Mouse (Mus musculus): ENCODE data around the gene Scg5. TPM values are rescaled to one million over a fixed set of nuclear protein-coding genes. Genes with fewer than 3 reads are reported as not detected.

Scg5 gene
- 10 to 100 TPM; 31.9 to 35.1 TPM for total RNA-seq (2021)
- long read RNA-seq, experiment 1, transcript Scg5-201 (6 exons, 1,208 nt): major isoform, 43 of 49 reads
- long read RNA-seq, experiment 1, partial matches to known transcripts: 4 of 49 reads
- long read RNA-seq, experiment 1, other reads (novel, unspliced or antisense): 2 of 49 reads
- long read RNA-seq, experiment 2, transcript Scg5-201 (6 exons, 1,208 nt): major isoform, 21 of 27 reads
- long read RNA-seq, experiment 2, partial matches to known transcripts: 4 of 27 reads
- long read RNA-seq, experiment 2, other reads (novel, unspliced or antisense): 2 of 27 reads

- DNase-seq: peak; percentile 68 to 77
Measured at GRCm38 (mm10) chr2:113828943-113829882, at the start of gene Scg5. Gene Scg5, minus strand, starts transcription at chr2:113829121.

DNA sequence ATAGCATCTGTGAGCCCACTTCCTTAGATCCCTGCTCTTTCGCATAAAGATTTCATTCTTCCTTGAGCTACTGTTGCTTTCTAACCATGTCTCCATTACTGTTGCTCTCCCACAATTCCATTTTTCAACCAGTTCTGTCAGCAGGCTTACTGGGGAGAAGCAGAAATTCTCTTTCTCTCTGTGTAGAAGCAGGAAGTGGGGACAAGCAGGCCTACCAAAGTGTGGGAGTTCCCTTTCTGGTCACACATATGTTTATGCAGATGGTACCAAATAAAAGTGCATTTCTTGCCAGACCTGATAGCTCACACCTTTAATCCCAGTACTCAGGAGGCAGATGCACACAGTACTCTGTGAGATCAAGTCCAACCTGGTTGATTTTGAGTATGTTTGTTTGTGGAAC is 41.2 kb upstream of the Scg5 start:
- no peak for DNase-seq

- no peak for DNase-seq
Measured at GRCm38 (mm10) chr2:113868404-113868803, 39.5 kb upstream of the Scg5 start.

- no peak for DNase-seq
Measured at GRCm38 (mm10) chr2:113866155-113866554, 37.2 kb upstream of the Scg5 start.

DNA sequence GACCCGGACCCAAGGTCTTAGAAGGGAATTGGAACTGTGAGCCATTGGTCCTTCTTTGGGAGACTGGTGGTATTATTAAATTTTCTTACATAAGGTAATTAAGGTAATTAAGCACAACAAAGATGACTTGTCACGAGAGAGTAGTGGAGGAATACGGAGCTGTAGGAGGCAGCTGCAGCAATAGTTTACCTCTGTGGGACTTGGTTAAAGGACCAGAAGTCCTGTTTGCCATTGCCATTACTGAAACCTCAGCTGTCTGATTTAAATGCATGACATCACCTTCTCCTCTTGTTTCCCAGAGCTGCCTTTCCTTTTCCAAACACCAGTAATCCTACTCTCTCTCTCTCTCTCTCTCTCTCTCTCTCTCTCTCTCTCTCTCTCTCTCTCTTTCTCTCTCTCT is 20.2 kb upstream of the Scg5 start:
- DNase-seq: no peak

- peak; percentile 90 for DNase-seq
Measured at GRCm38 (mm10) chr2:113848245-113849121, 19.6 kb upstream of the Scg5 start, which contains the start of gene Arhgap11a. Gene Arhgap11a, minus strand, starts transcription at chr2:113848661.

GRCm38 (mm10) chr2:113847678-113848244 is 18.8 kb upstream of the Scg5 start:
- DNase-seq: peak in 1 of 2 experiments; percentile 10

DNA sequence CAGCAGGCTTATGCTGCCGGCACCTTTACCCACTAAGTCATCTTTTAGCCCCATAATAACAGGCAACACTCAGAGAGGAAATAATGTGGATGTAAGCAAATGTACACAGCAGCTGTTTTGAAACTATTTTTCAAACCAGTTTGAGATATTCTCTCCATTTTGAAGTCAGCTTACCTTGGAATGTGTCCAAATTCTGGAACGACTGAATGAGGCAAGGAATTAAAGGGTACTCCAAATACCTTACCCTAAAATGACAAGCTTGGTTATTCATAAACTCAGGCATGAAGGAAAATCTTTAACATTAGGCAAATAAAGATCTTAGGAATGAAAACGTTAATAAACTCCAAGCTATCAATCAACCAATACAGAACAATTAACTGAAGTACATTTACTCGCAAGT is 16.2 kb upstream of the Scg5 start:
- DNase-seq: no peak

GRCm38 (mm10) chr2:113841656-113842437 is 12.9 kb upstream of the Scg5 start:
- no peak for DNase-seq

GRCm38 (mm10) chr2:113839488-113839887 is 10.6 kb upstream of the Scg5 start:
- DNase-seq: no peak

GRCm38 (mm10) chr2:113835219-113835618 is 6.3 kb upstream of the Scg5 start:
- DNase-seq: no peak

GRCm38 (mm10) chr2:113828086-113828942 is 607 bp downstream of the Scg5 start:
- DNase-seq: no peak

DNA sequence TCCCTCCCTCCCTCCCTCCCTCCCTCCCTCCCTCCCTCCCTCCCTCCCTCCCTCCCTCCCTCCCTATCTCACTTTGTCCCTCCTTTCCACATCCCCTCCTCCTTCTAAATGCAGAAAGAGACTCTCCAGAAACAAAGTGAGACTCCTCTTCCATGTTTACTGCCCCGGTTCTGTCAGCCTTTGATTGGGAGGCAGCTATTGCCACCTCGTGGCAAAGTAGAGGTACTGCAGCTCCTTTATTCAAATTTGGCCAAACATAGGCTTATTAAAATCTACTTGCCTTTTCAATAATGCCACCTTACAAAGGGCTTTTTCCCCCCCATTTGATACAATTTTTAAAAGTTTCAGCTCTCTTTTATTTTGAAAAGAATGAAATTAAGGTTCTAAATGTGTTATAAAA is 5.0 kb downstream of the Scg5 start:
- DNase-seq: peak; percentile 14 to 47

GRCm38 (mm10) chr2:113822367-113822766 is 6.6 kb downstream of the Scg5 start:
- DNase-seq: no peak

- DNase-seq: no peak
Measured at GRCm38 (mm10) chr2:113821176-113821734, 7.7 kb downstream of the Scg5 start.

DNA sequence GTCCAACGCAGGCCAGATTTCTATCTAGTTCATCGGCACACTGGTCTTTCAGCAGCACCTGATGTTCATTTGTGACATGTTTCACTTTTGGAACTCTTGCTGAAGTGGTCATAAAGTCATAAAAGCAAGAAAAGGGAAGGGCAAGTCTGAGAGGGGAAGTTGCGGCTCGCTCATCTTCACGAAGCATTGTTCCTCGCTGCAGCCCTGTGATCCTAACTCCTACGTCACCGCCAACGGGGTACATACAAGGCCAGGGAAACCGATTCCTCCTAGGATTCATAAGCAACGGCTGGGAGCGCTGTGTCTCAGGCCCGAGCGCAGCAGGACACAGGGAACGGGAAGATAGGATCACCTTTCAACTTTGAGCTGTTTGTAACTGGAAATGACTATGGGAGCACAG is 8.8 kb downstream of the Scg5 start:
- no peak for DNase-seq

- no peak for DNase-seq
Measured at GRCm38 (mm10) chr2:113817681-113818606, 11.0 kb downstream of the Scg5 start.

- peak; percentile 78 to 84 for DNase-seq
Measured at GRCm38 (mm10) chr2:113807640-113808039, 21.3 kb downstream of the Scg5 start.

All from adrenal gland, postnatal 36 days (tissue).